Mouse (Mus musculus): Measurements from ENCODE around the gene Rnf40.

Rnf40 gene

DNA sequence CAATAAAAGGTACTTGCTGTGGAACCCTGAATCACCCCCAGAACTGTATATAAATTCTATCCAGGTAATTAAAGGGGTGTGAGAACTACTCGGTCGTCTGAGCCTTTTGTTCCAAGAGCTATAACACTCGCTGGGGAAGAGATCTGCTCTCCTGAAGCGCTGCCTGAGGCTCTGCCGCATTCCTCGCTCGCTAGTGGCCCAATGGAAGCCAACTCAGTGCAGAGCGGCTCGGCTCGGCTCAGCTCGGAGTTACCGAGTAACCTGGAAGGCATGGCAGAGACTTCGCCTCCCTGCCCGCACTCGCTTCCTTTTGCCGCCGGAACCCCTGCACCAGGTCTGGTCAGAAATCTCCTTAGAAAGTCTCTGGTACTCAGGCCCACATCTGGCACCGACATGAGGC is 63.5 kb downstream of the Rnf40 start:
- DNase-seq, result no peak

DNA sequence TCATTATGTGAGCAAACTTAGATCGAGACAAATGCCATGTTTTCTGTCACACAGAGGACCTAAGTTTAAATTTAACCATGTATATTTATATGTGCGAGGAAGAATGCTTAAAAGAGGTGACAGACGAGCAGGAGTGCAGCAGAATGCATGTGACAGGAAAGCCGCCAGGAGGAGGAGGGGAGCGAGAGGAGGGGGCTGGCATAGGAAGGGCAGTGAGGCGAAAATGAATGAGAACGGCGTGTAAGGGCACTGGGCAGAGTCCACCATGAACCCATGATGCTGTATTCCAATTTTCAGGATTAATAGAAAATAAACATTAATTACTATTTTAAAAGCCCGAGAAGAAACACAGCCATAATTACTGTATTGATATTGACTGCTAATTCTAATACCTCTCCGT is 65.8 kb downstream of the Rnf40 start:
- no peak for DNase-seq
